Mouse (Mus musculus) lung, embryonic 14.5 days (tissue): ENCODE measurements around the gene Rtn3. TPM values are rescaled to one million over a fixed set of nuclear protein-coding genes. Genes with fewer than 3 reads are reported as not detected.
"Not testable (repeated sequence)": the region's sequence is repeated elsewhere in the genome, so short reads cannot be mapped to it uniquely, and the experiment has no call there.

Experiments
- ATAC-seq: fragments of 200-750 bp; cut with Nextera tagmentation; 2 replicates; pipeline ENCODE4 v1.8.0; 2017; ENCODE audit warnings: mild to moderate bottlenecking, moderate TSS enrichment, moderate library complexity; ENCODE audit not compliant: insufficient read depth
- DNase-seq: peaks from one replicate; pipeline ENCODE4 v3.0.0-alpha.2; 2015
- H3K27ac ChIP-seq: fragments of 300-500 bp; sonication (generic); 2 replicates; pipeline ENCODE4 v1.5.1; 2014; ENCODE audit warnings: low read depth, mild to moderate bottlenecking, moderate library complexity
- H3K27me3 ChIP-seq: fragments of 300-500 bp; sonication (generic); 2 replicates; pipeline ENCODE4 v1.6.1; 2014; ENCODE audit warnings: low read length, control low read depth; ENCODE audit not compliant: insufficient read depth
- H3K36me3 ChIP-seq: fragments of 300-500 bp; sonication (generic); 2 replicates; pipeline ENCODE4 v1.6.1; 2014; ENCODE audit warnings: control low read depth; ENCODE audit not compliant: insufficient read depth
- H3K4me1 ChIP-seq: fragments of 300-500 bp; sonication (generic); 2 replicates; pipeline ENCODE4 v1.6.1; 2014; ENCODE audit warnings: antibody characterized with exemption, control low read depth; ENCODE audit not compliant: insufficient read depth
- H3K4me2 ChIP-seq: fragments of 300-500 bp; sonication (generic); 2 replicates; pipeline ENCODE4 v1.6.1; 2014; ENCODE audit warnings: mild to moderate bottlenecking
- H3K4me3 ChIP-seq: fragments of 300-500 bp; sonication (generic); 2 replicates; pipeline ENCODE4 v1.5.1; 2014; ENCODE audit warnings: low read depth, low read length
- H3K9ac ChIP-seq: fragments of 300-500 bp; sonication (generic); 2 replicates; pipeline ENCODE4 v1.6.1; 2014
- H3K9me3 ChIP-seq: fragments of 300-500 bp; sonication (generic); 2 replicates; pipeline ENCODE4 v1.6.1; 2016; ENCODE audit warnings: low read depth, low read length, control low read depth
- CTCF ChIP-seq: IDR thresholded peaks from 2 replicates; pipeline ENCODE4 v1.5.1; 2016; ENCODE audit warnings: antibody characterized with exemption, low read depth
- WGBS: fragments of 180-500 bp; shearing (Covaris S2); extraction: QIAGEN DNeasy Blood & Tissue Kit; methylation state at CpG from one replicate; pipeline ENCODE4 v1.1.7; 2014; 5-methylcytosine and 5-hydroxymethylcytosine counted together
- polyA plus RNA-seq: library from polyadenylated mRNA; unstranded; fragments of >200 nt; fragmentation: Nextera tagmentation; extraction: Ambion mirVana; gene quantifications from 2 replicates; pipeline ENCODE4 v1.2.1, GENCODE M21; 2014

Rtn3 gene
- polyA plus RNA-seq, 1 experiment from 2014 or later = 112 TPM

DNA sequence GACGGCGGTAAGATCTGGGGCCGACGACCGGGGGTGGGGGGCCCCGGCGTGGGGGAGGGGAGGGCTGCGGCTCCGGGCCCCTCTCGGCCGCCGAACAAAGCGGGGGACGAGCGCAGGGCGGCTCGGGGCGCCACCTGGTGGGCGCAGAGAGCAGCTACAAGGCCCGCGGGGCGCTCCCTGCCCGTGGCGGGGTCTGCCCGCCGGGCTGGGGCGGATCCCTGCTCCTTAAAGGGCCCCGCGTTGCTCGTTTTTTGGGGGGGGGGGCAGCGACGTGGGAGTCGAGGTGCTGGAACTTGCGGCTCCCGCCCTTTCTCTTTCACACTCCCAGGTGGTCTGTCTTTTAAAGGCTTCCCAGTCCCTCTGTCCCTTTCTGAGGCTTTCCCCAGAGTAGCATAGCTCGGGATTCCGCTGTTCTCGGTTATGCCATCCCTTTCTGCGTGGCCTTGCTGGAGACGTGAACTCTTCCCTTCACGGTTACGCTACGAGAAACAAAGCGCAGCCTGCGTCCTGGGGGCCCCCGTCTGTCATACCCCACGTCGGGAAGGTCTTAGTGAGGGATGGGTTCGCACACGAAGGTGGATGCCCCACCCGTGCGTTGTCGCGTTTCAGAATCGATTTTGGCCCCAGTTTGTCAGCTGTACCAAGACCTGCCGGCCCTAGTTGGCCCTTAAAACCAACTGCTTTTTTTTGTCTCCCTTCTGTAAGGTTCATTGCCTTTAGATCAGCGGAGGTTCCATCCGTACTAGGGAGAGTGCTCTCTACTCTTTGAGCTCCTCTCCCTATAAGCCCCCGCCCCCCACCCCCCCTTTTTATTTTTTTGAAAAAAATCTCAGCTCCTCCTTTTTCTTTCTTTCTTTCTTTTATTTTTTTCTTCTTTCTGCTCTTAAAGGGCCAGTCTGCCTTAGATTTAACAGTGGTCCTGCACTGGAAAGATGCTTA, 64.9 kb downstream of the Rtn3 start:
- peak; percentile 50 for ATAC-seq
- WGBS = under 1% methylated on average over 59 of the region's 59 CpGs

DNA sequence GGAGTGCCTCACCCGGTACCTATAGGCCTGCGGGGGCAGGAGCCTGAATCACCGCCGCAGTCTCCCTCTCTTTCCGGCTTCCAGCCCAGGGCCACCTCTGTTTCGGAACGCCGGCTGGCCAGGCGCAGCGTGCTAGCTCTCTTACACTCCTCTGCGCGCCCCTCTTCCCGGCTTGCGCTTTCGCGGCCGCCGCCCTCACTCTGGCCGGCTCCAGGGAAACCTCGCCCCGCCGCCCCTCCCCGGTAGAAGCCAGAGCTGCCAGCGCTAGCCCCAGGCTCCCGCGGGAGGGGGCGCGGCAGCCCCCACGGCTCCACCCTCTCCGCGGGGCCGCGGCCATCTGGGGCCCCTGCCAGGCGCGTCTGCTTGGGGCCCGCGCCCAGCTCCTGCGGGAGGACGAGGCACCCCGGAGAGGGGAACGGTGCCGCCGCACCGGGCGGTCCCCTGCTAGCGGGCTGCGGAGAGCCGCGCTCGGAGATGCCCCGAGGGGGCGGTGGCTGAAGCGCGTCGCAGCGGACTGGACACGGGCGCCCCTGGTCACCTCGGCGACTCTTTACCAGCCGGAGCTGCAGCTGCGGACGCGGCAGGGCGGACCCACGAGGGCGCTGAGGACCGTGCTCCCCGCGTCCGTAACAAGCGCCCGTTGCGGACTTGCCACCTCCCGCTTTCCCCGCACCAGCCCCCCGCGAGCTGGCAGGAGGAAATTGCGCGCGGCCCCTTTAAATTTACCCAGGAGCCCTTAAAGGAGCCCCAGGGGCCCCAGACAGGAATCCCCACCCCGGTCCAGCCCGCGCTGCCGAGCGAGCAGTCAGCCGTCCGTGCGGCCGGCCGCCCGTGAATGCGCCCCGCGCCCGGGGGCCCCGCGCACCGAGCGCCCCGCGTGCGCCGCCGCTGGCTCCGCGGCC, 66.0 kb downstream of the Rtn3 start, which contains the start of gene 2700081O15Rik:
Gene 2700081O15Rik, plus strand, starts transcription at position 792 of the 902 bp plus-strand sequence.
- peaks cover 23% of the 10 kb centered on the region for H3K36me3 ChIP-seq
- peak within 1 kb of the TSS; percentile 91 for H3K4me2 ChIP-seq
- H3K9ac ChIP-seq = peak within 1 kb of the TSS; percentile 99
- ATAC-seq = peak; percentile 72
- DNase-seq = peak; percentile 91
- H3K27ac ChIP-seq = peak within 1 kb of the TSS; percentile 94
- WGBS = under 1% methylated on average over 107 of the region's 107 CpGs
- H3K4me3 ChIP-seq = peak within 1 kb of the TSS; percentile 80
- peaks cover 24% of the 10 kb centered on the region for H3K4me1 ChIP-seq
- no peaks in the 10 kb centered on the region for H3K27me3 ChIP-seq
- no peak for TF ChIP-seq CTCF
- no peaks in the 10 kb centered on the region for H3K9me3 ChIP-seq

More for the DNA sequence above, 64.9 kb downstream of the Rtn3 start:
- no peaks in the 10 kb centered on the region for H3K9me3 ChIP-seq
- peak; percentile 66 for TF ChIP-seq CTCF
- peak overlapping the region; percentile 99 for H3K9ac ChIP-seq
- peak; percentile 93 for DNase-seq
- peaks cover 34% of the 10 kb centered on the region for H3K36me3 ChIP-seq
- no peaks in the 10 kb centered on the region for H3K27me3 ChIP-seq
- H3K4me2 ChIP-seq = peak overlapping the region; percentile 91
- peak overlapping the region; percentile 80 for H3K4me3 ChIP-seq
- H3K27ac ChIP-seq = peak overlapping the region; percentile 94
- peaks cover 35% of the 10 kb centered on the region for H3K4me1 ChIP-seq

DNA sequence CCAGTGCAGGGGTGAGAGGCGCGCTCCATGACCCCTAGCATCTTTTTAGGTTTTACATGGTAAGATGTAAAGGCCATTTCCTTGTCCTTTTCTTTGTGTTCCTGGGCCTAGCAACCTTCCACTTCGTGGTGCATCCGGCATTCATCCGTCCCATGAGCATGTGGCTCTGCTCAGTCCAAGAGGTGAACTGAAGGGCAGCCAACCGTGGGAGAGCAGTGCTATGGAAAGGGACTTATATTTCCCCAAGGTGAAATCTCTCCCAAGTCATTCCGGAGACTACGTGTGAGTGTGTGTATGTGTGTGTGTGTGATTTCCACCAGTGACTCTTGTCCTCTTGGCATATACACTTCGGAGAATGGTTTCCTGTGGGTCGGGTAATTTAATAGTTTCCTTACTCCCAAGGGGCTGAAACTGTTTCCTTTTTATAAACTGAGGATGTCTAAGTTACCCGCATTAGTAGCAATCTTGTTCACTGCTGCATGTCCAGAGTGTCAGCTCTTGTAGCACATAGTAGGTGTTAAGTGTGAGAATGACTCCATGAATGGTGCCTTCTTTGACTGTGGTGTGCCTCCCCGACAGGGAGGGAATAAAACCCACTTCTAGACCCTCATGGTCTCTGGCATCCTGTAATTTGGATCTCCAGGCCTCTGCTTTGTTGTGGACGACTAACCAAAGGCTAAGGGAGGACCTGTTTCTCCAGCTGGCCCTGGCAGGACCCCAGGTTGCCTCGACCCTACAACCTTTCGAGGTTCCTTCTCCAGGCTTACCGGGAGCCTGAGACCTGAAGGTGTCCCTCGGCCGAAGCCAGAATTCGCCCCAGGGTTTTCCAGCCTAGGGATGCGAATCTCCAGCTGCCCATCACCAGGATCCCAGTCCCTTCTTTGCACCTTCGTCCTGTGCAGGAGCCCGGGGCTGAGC, 66.9 kb downstream of the Rtn3 start:
- H3K36me3 ChIP-seq = peaks cover 14% of the 10 kb centered on the region
- peak; percentile 58 for DNase-seq
- peak overlapping the region; percentile 91 for H3K4me2 ChIP-seq
- peak overlapping the region; percentile 94 for H3K27ac ChIP-seq
- 29% methylated on average over 22 of the region's 22 CpGs for WGBS
- peaks cover 16% of the 10 kb centered on the region for H3K4me1 ChIP-seq
- peak overlapping the region; percentile 80 for H3K4me3 ChIP-seq
- no peaks in the 10 kb centered on the region for H3K27me3 ChIP-seq
- no peaks in the 10 kb centered on the region for H3K9me3 ChIP-seq
- peak overlapping the region; percentile 99 for H3K9ac ChIP-seq
- no peak for TF ChIP-seq CTCF
- no peak for ATAC-seq

DNA sequence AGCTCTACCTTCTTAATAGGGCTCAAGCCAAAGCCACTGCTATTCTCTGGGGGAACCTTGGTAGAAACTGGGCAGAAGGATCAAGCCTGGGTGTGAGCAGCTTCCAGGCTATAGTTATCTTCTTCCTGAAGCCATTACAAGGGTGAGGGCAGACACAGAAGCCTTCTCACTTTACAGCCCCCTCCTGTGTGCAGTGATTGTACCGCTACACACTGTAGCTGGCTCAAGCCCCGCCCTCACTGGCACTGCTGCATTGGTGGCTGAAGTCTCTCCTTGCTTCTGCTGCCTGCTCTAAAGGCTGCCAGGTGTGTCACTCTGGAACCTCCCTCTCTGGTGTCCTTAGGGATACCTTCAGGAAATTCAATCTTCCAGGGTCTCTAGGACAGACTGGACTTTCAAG, 70.7 kb downstream of the Rtn3 start:
- Histone ChIP-seq H3K9ac (no peak overlapping the region), H3K4me2 (no peak overlapping the region), H3K27ac (no peak overlapping the region), H3K4me1 (no peaks in the 10 kb centered on the region), H3K36me3 (no peaks in the 10 kb centered on the region), H3K27me3 (no peaks in the 10 kb centered on the region), H3K9me3 (no peaks in the 10 kb centered on the region), H3K4me3 (no peak overlapping the region)
- WGBS = 42% methylated on average over 2 of the region's 2 CpGs
- DNase-seq (no peak), ATAC-seq (no peak)
- TF ChIP-seq CTCF = no peak

DNA sequence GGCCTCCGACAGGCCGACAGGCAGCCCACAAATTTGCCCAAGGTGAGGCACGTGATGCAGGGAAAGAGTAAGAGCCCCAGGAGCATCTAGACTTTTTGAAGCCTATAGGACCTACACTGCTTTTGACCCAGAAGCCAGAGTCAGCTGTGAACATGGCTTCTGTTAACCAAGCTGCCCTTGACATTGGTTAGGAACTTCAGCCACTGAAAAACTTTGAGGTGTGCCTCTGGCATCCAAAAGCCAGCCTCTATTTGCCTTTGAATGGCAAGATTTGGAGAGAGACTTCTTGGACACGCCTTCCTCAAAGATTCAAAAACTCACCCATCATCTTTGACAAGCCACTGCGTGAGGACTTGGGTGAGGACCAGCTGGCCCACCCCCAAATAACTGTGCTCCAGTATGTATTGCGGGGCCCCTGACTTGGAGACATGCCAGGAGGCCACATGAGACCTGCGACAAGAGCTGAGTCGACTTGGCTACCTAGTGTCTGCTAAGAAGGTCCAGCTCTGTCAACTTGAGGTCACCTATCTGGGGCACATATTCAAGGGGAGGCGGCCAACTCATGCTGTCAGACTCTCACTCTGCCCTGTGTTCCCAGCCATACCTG, 78.4 kb downstream of the Rtn3 start:
- H3K9ac ChIP-seq = no peak overlapping the region
- H3K9me3 ChIP-seq = no peaks in the 10 kb centered on the region
- H3K4me3 ChIP-seq = no peak overlapping the region
- WGBS = 45% methylated on average over 9 of the region's 9 CpGs
- H3K4me1 ChIP-seq = peaks cover 7% of the 10 kb centered on the region; the same call in 1 of the 2 replicates
- H3K27me3 ChIP-seq = no peaks in the 10 kb centered on the region
- H3K27ac ChIP-seq = no peak overlapping the region
- DNase-seq = peak; percentile 67
- no peak overlapping the region for H3K4me2 ChIP-seq
- no peaks in the 10 kb centered on the region for H3K36me3 ChIP-seq
- 0 out of 2 replicates have a peak, but pooled peaks have one; percentile 38 for ATAC-seq
- no peak for TF ChIP-seq CTCF

DNA sequence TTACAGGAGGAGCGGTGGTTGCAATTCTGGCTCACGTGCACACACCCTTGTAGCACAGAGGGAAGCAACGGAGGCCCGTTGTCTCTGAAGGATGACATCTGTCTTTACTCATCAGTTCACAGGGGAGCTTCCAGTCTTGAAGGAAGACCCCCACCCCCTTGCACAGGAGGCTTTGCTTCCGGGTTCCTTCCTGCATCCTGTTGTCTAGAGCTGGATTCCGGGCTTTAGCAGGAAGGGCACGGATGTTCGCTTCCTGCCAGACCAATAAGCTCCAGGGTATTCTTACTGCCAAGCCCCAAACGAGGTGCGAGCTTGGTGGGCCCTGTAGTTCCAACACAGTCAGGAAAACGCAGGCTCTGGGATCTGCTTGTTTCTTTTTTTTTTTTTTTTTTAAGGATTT, 82.4 kb downstream of the Rtn3 start:
- Histone ChIP-seq H3K4me2 (no peak overlapping the region), H3K9me3 (no peaks in the 10 kb centered on the region), H3K27ac (no peak overlapping the region), H3K36me3 (no peaks in the 10 kb centered on the region), H3K27me3 (no peaks in the 10 kb centered on the region), H3K4me1 (peaks cover 7% of the 10 kb centered on the region; the same call in 1 of the 2 replicates), H3K4me3 (no peak overlapping the region), H3K9ac (no peak overlapping the region)
- TF ChIP-seq CTCF = no peak
- 55% methylated on average over 11 of the region's 11 CpGs for WGBS
- peak; percentile 59 for DNase-seq
- no peak for ATAC-seq

DNA sequence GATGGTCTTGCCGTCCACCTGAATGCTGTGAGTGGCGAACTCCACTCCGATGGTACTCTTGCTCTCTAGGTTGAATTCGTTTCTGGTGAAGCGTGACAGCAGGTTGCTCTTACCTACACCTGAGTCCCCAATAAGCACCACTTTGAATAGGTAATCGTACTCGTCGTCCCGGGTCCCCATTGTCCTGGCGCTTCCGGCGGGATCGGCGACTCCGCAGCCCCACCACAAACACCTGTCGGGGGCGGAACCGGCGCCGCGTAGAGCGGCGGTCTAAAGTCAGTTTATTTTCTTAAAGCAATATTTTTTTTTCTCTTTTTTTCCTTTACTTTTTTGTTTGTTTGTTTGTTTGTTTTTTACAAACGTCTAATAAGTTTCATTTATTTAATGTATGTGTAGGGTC, 84.2 kb downstream of the Rtn3 start:
- H3K4me1 ChIP-seq, ATAC-seq, H3K9me3 ChIP-seq, H3K9ac ChIP-seq, H3K27ac ChIP-seq, H3K4me3 ChIP-seq, DNase-seq, H3K4me2 ChIP-seq, H3K27me3 ChIP-seq, H3K36me3 ChIP-seq: not testable (repeated sequence)
- WGBS = 32% methylated on average over 24 of the region's 24 CpGs
